Mouse (Mus musculus) megakaryocyte, embryonic 14.5 days (primary cell): Measurements from ENCODE around the gene Trappc10.

Source experiments
- FLI1 ChIP-seq: IDR thresholded peaks from 2 replicates; pipeline ENCODE4 v1.6.1; 2012; ENCODE audit warnings: low read length, inconsistent platforms, mixed read lengths
- GATA1 ChIP-seq: IDR thresholded peaks from 3 replicates; pipeline ENCODE4 v1.6.1; 2012; ENCODE audit warnings: mixed read lengths, low read length, inconsistent platforms, borderline replicate concordance

GRCm38 (mm10) chr10:78288896-78289295 is 44.5 kb upstream of the Trappc10 start:
- TF ChIP-seq GATA1: no peak
- TF ChIP-seq FLI1: no peak
